Mouse (Mus musculus): ENCODE data around the gene Ccnb1. TPM values are rescaled to one million over a fixed set of nuclear protein-coding genes. Genes with fewer than 3 reads are reported as not detected.
"Not testable (repeated sequence)": the region's sequence is repeated elsewhere in the genome, so short reads cannot be mapped to it uniquely, and the experiment has no call there.

The Ccnb1 gene
- polyA plus RNA-seq, 1 experiment from 2014 or later = 233 TPM

DNA sequence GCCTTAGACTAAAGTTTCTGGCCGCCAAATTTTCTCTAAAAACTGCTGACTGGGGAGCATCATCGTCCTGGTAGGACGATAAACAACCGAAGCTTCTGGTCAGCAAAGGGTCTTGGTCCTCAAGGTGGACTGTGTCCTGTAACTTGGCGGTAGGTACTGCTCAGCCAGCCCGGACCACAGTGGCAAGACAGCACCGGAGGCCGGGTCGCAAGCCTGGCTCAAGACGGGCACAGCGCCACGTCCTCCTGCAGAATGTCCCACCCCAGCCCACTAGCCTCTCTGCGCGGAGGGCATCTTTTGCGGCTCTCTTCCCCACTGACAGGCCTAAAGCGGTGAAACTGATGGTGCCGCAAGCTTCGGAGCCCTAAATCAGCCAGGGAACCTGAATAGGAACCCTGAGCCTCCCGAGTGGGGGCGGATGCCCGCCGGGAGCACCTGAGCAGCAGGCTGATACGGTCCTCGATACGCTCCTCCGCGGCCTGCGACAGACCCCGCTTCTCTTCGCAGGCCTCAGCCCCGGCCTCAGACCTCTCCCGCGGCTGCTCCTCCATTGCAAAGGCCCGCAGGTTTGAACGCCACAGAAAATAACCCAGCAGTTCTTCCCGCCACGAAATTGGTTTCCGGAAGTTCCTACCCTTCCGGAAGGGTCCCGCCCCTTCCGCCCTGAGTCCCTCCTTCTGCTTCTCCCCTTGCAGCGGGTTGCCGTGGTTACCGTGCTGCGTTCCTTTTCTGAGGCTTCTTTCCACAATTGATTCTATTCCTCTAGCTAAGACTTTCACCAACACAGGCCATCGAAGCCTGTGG lies 10.9 kb downstream of the Ccnb1 start, which contains the start of gene Cenph:
Gene Cenph, minus strand, starts transcription at position 648 of the 804 bp plus-strand sequence.
- DNase-seq (ENCODE audit: low spot score) = peak; percentile 89

- no peak for DNase-seq (ENCODE audit: low spot score)
Observed at GRCm38 (mm10) chr13:100774704-100775103, 11.7 kb downstream of the Ccnb1 start.

DNA sequence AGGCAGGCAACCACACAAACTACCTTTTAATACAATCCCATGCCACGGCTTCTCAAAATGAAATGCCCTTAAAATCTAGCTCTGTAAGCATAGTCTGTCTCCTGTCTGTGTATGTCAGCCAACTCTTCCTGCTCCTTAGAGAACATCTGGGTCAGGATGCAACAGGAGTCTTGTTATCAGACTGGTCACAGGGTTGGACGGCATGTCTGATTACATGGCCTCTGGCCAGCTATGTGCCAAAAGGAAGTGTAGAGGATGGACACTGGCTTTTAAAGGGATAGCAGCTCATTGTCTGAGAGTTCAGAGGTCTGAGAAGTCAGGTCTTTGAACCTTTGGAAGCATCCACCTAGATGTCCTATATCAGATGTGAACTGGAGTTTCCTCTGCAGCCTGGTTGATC lies 31.0 kb downstream of the Ccnb1 start:
- DNase-seq (ENCODE audit: low spot score) = no peak

GRCm38 (mm10) chr13:100754186-100754585 lies 32.2 kb downstream of the Ccnb1 start:
- DNase-seq (ENCODE audit: low spot score) = no peak

- DNase-seq (ENCODE audit: low spot score) = no peak
Observed at GRCm38 (mm10) chr13:100753011-100753410, 33.4 kb downstream of the Ccnb1 start.

- DNase-seq (ENCODE audit: low spot score) = no peak
Observed at GRCm38 (mm10) chr13:100752529-100752928, 33.8 kb downstream of the Ccnb1 start.

- no peak for DNase-seq (ENCODE audit: low spot score)
Observed at GRCm38 (mm10) chr13:100751402-100751801, 35.0 kb downstream of the Ccnb1 start.

GRCm38 (mm10) chr13:100750799-100751198 lies 35.6 kb downstream of the Ccnb1 start:
- no peak for DNase-seq (ENCODE audit: low spot score)

DNA sequence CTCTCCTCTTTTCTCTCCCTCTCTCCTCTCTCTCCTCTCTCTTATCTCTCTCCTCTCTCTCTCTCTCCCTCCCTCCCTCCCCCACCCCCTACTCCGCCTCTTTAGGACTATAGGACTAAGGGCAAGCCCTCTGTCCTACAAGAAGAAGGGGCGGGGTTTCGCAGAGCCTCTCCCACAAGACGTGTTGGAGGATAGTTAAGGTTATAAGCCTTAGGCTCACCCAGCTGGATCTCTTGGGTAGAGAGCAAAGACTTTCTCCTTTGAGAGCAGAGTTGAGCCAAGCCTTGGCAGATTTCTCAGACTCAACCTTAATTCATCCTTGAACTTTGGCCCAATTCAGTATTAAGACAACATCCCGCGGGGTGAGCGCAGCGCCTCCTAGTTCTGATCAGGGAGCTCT lies 37.7 kb downstream of the Ccnb1 start:
- no peak for DNase-seq (ENCODE audit: low spot score)

DNA sequence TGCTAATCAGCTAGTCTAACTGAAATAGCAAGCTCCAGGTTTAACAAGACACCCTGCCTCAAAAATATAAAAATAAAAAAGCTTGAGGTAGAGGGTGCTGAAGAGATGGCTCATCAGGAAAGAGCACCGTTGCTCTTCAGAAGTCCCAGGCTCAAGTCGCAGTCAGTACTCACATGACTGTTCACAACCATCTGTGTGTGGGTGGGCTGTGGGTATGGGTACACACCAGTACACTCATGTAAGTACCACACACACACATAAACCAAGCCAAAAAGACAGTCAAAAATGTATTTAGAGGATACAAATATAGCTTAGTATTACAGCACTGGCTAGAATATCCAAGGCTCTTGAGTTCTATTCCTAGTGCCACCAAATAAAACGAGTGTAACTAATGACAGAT lies 40.3 kb downstream of the Ccnb1 start:
- no peak for DNase-seq (ENCODE audit: low spot score)

GRCm38 (mm10) chr13:100744036-100744744 lies 42.2 kb downstream of the Ccnb1 start, which contains the start of gene Mrps36:
TSS of gene Mrps36 (minus strand) at chr13:100744659.
- DNase-seq (ENCODE audit: low spot score) = peak; percentile 88

DNA sequence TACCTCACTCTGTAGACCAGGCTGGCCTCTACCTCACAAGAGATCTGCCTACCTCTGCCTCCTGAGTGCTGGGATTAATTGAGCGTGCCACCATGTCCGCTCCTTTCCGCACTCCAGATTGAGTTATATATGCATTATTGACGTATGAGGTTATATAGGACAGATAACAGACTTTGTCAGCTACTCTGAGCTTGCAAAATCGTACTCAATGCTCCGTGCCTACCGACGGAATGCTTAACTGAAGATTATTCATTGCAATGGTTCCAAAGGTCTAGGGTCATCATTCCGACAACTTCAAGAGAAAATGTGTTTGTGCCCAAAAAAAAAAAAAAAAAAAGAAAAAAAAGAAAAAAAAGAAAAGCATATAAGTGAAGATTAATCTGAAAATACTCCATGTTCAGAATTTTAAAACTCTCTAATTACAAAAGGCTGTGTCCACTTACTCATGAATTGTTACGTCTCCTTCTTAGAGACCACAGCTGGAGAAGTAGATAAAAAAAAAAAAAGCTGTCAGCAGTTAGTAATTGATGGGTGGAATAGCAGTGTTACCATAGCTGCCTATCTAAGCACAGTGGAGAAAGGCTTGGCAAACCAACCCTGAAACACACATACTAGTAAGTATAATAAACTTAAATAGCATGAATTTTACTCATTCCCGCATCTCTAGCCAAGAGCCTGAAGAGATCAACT lies 42.9 kb downstream of the Ccnb1 start:
- no peak for DNase-seq (ENCODE audit: low spot score)

DNA sequence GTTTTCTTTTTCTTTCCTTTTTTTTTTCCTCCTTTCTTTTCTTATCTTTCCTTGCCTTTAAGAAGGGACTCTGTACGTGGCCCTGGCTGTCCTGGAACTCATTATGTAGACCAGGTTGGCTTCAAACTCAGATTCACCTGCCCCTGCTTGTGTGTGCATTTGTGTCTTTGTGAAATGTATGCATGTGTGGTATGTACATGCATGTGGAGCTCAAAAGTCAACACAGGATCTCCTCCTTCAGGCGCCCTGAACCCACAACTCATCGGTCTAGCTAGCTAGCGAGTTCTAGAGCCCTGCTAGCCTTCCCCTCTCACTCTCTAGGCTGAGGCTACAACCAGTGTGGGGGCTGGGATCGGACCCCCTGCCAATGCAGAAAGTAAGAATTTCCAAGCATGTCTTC lies 43.5 kb downstream of the Ccnb1 start:
- DNase-seq (ENCODE audit: low spot score) = no peak

DNA sequence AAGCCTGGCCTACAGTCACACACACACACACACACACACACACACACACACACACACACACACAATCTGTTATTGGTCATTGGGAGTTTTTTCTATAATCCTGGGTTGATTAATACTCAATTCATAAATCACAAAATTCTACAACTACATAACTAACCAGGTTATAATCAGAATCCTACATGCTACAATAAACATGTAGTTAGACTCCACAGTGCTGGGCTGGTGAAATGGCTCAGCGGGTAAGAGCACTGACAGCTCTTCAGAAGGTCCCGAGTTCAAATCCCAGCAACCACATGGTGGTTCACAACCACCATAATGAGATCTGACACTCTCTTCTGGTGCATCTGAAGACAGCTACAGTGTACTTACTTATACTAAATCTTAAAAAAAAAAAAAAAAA lies 53.6 kb downstream of the Ccnb1 start:
- DNase-seq (ENCODE audit: low spot score) = no peak

GRCm38 (mm10) chr13:100731462-100732046 lies 54.8 kb downstream of the Ccnb1 start:
- not testable (repeated sequence) for DNase-seq (ENCODE audit: low spot score)

- DNase-seq (ENCODE audit: low spot score) = peak; percentile 93
Observed at GRCm38 (mm10) chr13:100730861-100731176, 55.6 kb downstream of the Ccnb1 start, which contains the start of gene Cdk7. TSS of gene Cdk7 (minus strand) at chr13:100730939.

- no peak for DNase-seq (ENCODE audit: low spot score)
Observed at GRCm38 (mm10) chr13:100730153-100730860, 56.1 kb downstream of the Ccnb1 start.

Measured in thymus, postnatal 0 days (tissue).